Mouse (Mus musculus) cerebellum, adult 8-10 months (tissue): ENCODE measurements at regions not wholly inside any gene's neighbourhood (a gene's known extent, or its start where the extent isn't known, plus 50 kb on each side); places are given as distances from the start of the nearest gene placed in this dataset.

Experiments used
- DNase-seq: peaks from one replicate; pipeline ENCODE4 v3.0.0; 2022

- no peak for DNase-seq
Observed at GRCm38 (mm10) chr3:58318756-58319155, 95.8 kb upstream of the Tsc22d2 start.

- no peak for DNase-seq
Observed at GRCm38 (mm10) chr3:58319463-58319862, 95.1 kb upstream of the Tsc22d2 start.

- DNase-seq = no peak
Observed at GRCm38 (mm10) chr3:58320812-58321211, 93.7 kb upstream of the Tsc22d2 start.

- DNase-seq = no peak
Observed at GRCm38 (mm10) chr3:58322322-58322721, 92.2 kb upstream of the Tsc22d2 start.

- no peak for DNase-seq
Observed at GRCm38 (mm10) chr3:58327721-58328120, 86.8 kb upstream of the Tsc22d2 start.

- peak; percentile 9 for DNase-seq
Observed at GRCm38 (mm10) chr3:58330186-58330585, 84.3 kb upstream of the Tsc22d2 start.

- DNase-seq = no peak
Observed at GRCm38 (mm10) chr3:58333997-58334396, 80.5 kb upstream of the Tsc22d2 start.

- no peak for DNase-seq
Observed at GRCm38 (mm10) chr3:58335277-58335676, 79.2 kb upstream of the Tsc22d2 start.

- DNase-seq = no peak
Observed at GRCm38 (mm10) chr3:58336135-58336534, 78.4 kb upstream of the Tsc22d2 start.

GRCm38 (mm10) chr3:58336590-58336989, 77.9 kb upstream of the Tsc22d2 start:
- DNase-seq = no peak

GRCm38 (mm10) chr3:58338976-58339375, 75.5 kb upstream of the Tsc22d2 start:
- no peak for DNase-seq

- no peak for DNase-seq
Observed at GRCm38 (mm10) chr3:58342096-58342495, 72.4 kb upstream of the Tsc22d2 start.

GRCm38 (mm10) chr3:58362563-58362962, 52.0 kb upstream of the Tsc22d2 start:
- DNase-seq = no peak

- DNase-seq = no peak
Observed at GRCm38 (mm10) chr3:58364526-58364925, 50.0 kb upstream of the Tsc22d2 start.
